Mouse (Mus musculus) MEL (cell line): ENCODE measurements around the gene Il16. TPM values are rescaled to one million over a fixed set of nuclear protein-coding genes. Genes with fewer than 3 reads are reported as not detected.

Experiments
- DNase-seq: peaks from one replicate; pipeline ENCODE4 v3.0.0; 2011; ENCODE audit warnings: low read depth, low spot score
- H3K27ac ChIP-seq: 2 replicates; pipeline ENCODE4 v1.5.1; 2012; ENCODE audit warnings: low read depth, mild to moderate bottlenecking, control low read depth, low read length, moderate library complexity; ENCODE audit not compliant: control insufficient read depth
- H3K27me3 ChIP-seq, 2 experiments: fragments of 150-350 bp in 1 of 2; sonication (generic) in 1 of 2; 2 replicates each; pipeline ENCODE4 v1.6.1; 2012; ENCODE audit warnings: low read length in 2 of 2, mild to moderate bottlenecking in 2 of 2, improper control_type of control experiment in 1 of 2, moderate library complexity in 1 of 2; ENCODE audit not compliant: insufficient read depth in 2 of 2, control insufficient read depth in 1 of 2
- H3K36me3 ChIP-seq, 2 experiments: 2 replicates each; pipeline ENCODE4 v1.6.1; 2012 to 2014; ENCODE audit warnings: low read length in 2 of 2, improper control_type of control experiment in 1 of 2, inconsistent platforms in 1 of 2, mild to moderate bottlenecking in 1 of 2; ENCODE audit not compliant: insufficient read depth in 2 of 2, control insufficient read depth in 1 of 2
- H3K4me1 ChIP-seq, 2 experiments: fragments of 150-350 bp in 1 of 2; sonication (generic) in 1 of 2; 2 replicates each; pipeline ENCODE4 v1.6.1; 2012; ENCODE audit warnings: low read length in 2 of 2, improper control_type of control experiment in 1 of 2, mild to moderate bottlenecking in 1 of 2; ENCODE audit not compliant: insufficient read depth in 2 of 2, control insufficient read depth in 1 of 2
- H3K4me3 ChIP-seq, 2 experiments: fragments of 150-350 bp in 1 of 2; sonication (generic) in 1 of 2; 2 replicates each; pipeline ENCODE4 v1.5.1; 2012; ENCODE audit warnings: low read depth in 2 of 2, low read length in 2 of 2, mild to moderate bottlenecking in 2 of 2, moderate library complexity in 2 of 2, control low read depth in 1 of 2, improper control_type of control experiment in 1 of 2; ENCODE audit not compliant: control insufficient read depth in 1 of 2, insufficient read depth in 1 of 2
- H3K79me2 ChIP-seq: 2 replicates; pipeline ENCODE4 v1.6.1; 2012; ENCODE audit warnings: mild to moderate bottlenecking, low read length, moderate library complexity; ENCODE audit not compliant: control insufficient read depth, poor library complexity, insufficient read depth
- H3K9ac ChIP-seq: 2 replicates; pipeline ENCODE4 v1.6.1; 2012; ENCODE audit warnings: low read depth, mild to moderate bottlenecking, control low read depth, low read length, moderate library complexity; ENCODE audit not compliant: control insufficient read depth, poor library complexity, severe bottlenecking
- H3K9me3 ChIP-seq: fragments of 150-350 bp; sonication (generic); replicated peaks from 2 replicates; pipeline ENCODE4 v1.6.1; 2012; ENCODE audit warnings: mild to moderate bottlenecking, low read length, improper control_type of control experiment, moderate library complexity; ENCODE audit not compliant: insufficient read depth
- BHLHE40 ChIP-seq: IDR thresholded peaks from 2 replicates; pipeline ENCODE4 v1.6.1; 2012; ENCODE audit warnings: low read depth, mild to moderate bottlenecking, inconsistent platforms, low read length, improper control_type of control experiment, borderline replicate concordance
- CHD1 ChIP-seq: IDR thresholded peaks from 2 replicates; pipeline ENCODE4 v1.6.1; 2012; ENCODE audit warnings: low read depth, mild to moderate bottlenecking, inconsistent platforms, low read length, improper control_type of control experiment
- CHD2 ChIP-seq: IDR thresholded peaks from 2 replicates; pipeline ENCODE4 v1.6.1; 2011; ENCODE audit warnings: low read length, improper control_type of control experiment
- E2F4 ChIP-seq: IDR thresholded peaks from 2 replicates; pipeline ENCODE4 v1.6.1; 2011; ENCODE audit warnings: low read depth, low read length, improper control_type of control experiment, borderline replicate concordance
- ELF1 ChIP-seq: IDR thresholded peaks from 2 replicates; pipeline ENCODE4 v1.6.1; 2014; ENCODE audit warnings: low read depth, mild to moderate bottlenecking, inconsistent platforms, low read length, improper control_type of control experiment, moderate library complexity
- EP300 ChIP-seq, 2 experiments: IDR thresholded peaks; 2 replicates each; pipeline ENCODE4 v1.6.1; 2011; ENCODE audit warnings: improper control_type of control experiment in 2 of 2, low read length in 2 of 2, low read depth in 1 of 2, mild to moderate bottlenecking in 1 of 2
- GABPA ChIP-seq: IDR thresholded peaks from 2 replicates; pipeline ENCODE4 v1.6.1; 2012; ENCODE audit warnings: low read depth, mild to moderate bottlenecking, inconsistent platforms, low read length, improper control_type of control experiment, moderate library complexity
- GATA1 ChIP-seq: IDR thresholded peaks from 2 replicates; pipeline ENCODE4 v1.6.1; 2011; ENCODE audit warnings: low read depth, low read length, improper control_type of control experiment
- HCFC1 ChIP-seq: IDR thresholded peaks from 2 replicates; pipeline ENCODE4 v1.6.1; 2012; ENCODE audit warnings: low read depth, mild to moderate bottlenecking, inconsistent platforms, low read length, improper control_type of control experiment, moderate library complexity
- MAX ChIP-seq: IDR thresholded peaks from 2 replicates; pipeline ENCODE4 v1.6.1; 2011; ENCODE audit warnings: low read length, improper control_type of control experiment
- MAZ ChIP-seq: IDR thresholded peaks from 2 replicates; pipeline ENCODE4 v1.6.1; 2012; ENCODE audit warnings: low read depth, mild to moderate bottlenecking, inconsistent platforms, low read length, improper control_type of control experiment
- MEF2A ChIP-seq: IDR thresholded peaks from 2 replicates; pipeline ENCODE4 v1.6.1; 2014; ENCODE audit warnings: low read depth, mild to moderate bottlenecking, inconsistent platforms, low read length, improper control_type of control experiment; ENCODE audit not compliant: poor library complexity, insufficient replicate concordance, severe bottlenecking; ENCODE audit errors: extremely low read depth
- MXI1 ChIP-seq: IDR thresholded peaks from 2 replicates; pipeline ENCODE4 v1.6.1; 2011; ENCODE audit warnings: mild to moderate bottlenecking, low read depth, low read length, improper control_type of control experiment
- NELFE ChIP-seq: IDR thresholded peaks from 2 replicates; pipeline ENCODE4 v1.6.1; 2011; ENCODE audit warnings: low read depth, low read length, improper control_type of control experiment
- NRF1 ChIP-seq: IDR thresholded peaks from 2 replicates; pipeline ENCODE4 v1.6.1; 2014; ENCODE audit warnings: low read depth, mild to moderate bottlenecking, inconsistent platforms, low read length, improper control_type of control experiment, moderate library complexity; ENCODE audit not compliant: poor library complexity, insufficient read depth, severe bottlenecking
- RAD21 ChIP-seq: IDR thresholded peaks from 2 replicates; pipeline ENCODE4 v1.6.1; 2011; ENCODE audit warnings: mild to moderate bottlenecking, low read depth, low read length, improper control_type of control experiment
- SIN3A ChIP-seq: IDR thresholded peaks from 2 replicates; pipeline ENCODE4 v1.6.1; 2012; ENCODE audit warnings: low read length, improper control_type of control experiment, inconsistent platforms
- TBP ChIP-seq: IDR thresholded peaks from 2 replicates; pipeline ENCODE4 v1.8.0; 2011; ENCODE audit warnings: low read depth, low read length, improper control_type of control experiment
- UBTF ChIP-seq: IDR thresholded peaks from 2 replicates; pipeline ENCODE4 v1.6.1; 2012; ENCODE audit warnings: low read depth, mild to moderate bottlenecking, inconsistent platforms, low read length, improper control_type of control experiment, moderate library complexity, borderline replicate concordance; ENCODE audit not compliant: insufficient read depth
- USF1 ChIP-seq: IDR thresholded peaks from 2 replicates; pipeline ENCODE4 v1.6.1; 2014; ENCODE audit warnings: low read depth, mild to moderate bottlenecking, inconsistent platforms, low read length, improper control_type of control experiment, moderate library complexity
- USF2 ChIP-seq, 2 experiments: IDR thresholded peaks; 2 replicates each; pipeline ENCODE4 v1.6.1; 2011 to 2012; ENCODE audit warnings: improper control_type of control experiment in 2 of 2, low read length in 2 of 2, borderline replicate concordance in 1 of 2, inconsistent platforms in 1 of 2, low read depth in 1 of 2, mild to moderate bottlenecking in 1 of 2; ENCODE audit not compliant: insufficient read depth in 1 of 2
- ZKSCAN1 ChIP-seq: IDR thresholded peaks from 2 replicates; pipeline ENCODE4 v1.6.1; 2012; ENCODE audit warnings: low read depth, mild to moderate bottlenecking, inconsistent platforms, low read length, improper control_type of control experiment, moderate library complexity
- ZNF384 ChIP-seq: IDR thresholded peaks from 2 replicates; pipeline ENCODE4 v1.6.1; 2012; ENCODE audit warnings: low read depth, mild to moderate bottlenecking, inconsistent platforms, low read length, improper control_type of control experiment
- polyA plus RNA-seq, 2 experiments: library from polyadenylated mRNA; stranded (reverse) in 1 of 2; unstranded in 1 of 2; fragments of >175 nt in 1 of 2; fragments of >200 nt in 1 of 2; gene quantifications; 2 replicates each; pipeline versions ENCODE4 v1.2.1 to v1.2.4; 2012; ENCODE audit warnings: low replicate concordance in 2 of 2, low read depth in 1 of 2; ENCODE audit not compliant: insufficient read length in 2 of 2, insufficient read depth in 1 of 2, missing spikeins in 1 of 2
- total RNA-seq: library from RNA; depleted of rRNA; stranded (reverse); fragments of 300-350 nt; gene quantifications from 2 replicates; pipeline ENCODE4 v1.2.3, GENCODE M21; 2012

The Il16 gene
- total and polyA plus RNA-seq, 3 experiments: 0.04 to 0.10 TPM; not detected in 1

DNA sequence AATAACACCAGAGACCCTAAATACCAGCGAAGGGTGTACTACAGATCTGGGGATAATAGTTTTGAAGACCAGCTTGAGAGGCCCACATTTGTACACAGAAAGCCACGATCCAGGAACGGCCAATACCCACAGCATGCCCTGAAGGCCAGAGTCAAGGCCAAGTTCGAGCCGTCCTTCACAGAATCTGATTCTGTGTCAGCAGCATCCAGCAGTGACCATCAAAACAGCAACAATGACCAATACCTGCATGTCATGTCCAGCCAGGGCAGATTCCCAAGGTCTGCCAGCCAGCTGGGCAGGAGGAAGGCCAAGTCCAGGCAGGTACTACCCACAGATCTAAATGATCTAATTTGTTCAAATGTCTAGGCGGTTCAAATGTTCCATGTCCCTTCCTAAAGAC lies 122.9 kb downstream of the Il16 start:
- Histone ChIP-seq H3K27ac (no peak overlapping the region), H3K36me3 (no peaks in the 10 kb centered on the region), H3K27me3 (no peaks in the 10 kb centered on the region), H3K4me1 (no peaks in the 10 kb centered on the region), H3K4me3 (no peak overlapping the region), H3K9me3 (no peaks in the 10 kb centered on the region), H3K79me2 (no peaks in the 10 kb centered on the region), H3K9ac (no peak overlapping the region)
- TF ChIP-seq CHD2: no peak
- no peak for TF ChIP-seq HCFC1
- TF ChIP-seq UBTF: no peak
- no peak for DNase-seq

GRCm38 (mm10) chr7:83618709-83619108 lies 126.8 kb downstream of the Il16 start:
- DNase-seq: no peak
- H3K27me3 ChIP-seq: no peaks in the 10 kb centered on the region
- H3K4me1 ChIP-seq: no peaks in the 10 kb centered on the region
- no peak for TF ChIP-seq NELFE
- TF ChIP-seq EP300 (IDR thresholded peaks at IDR 0.05; ENCODE audit: low read depth in 1 of 2, low read length in 2 of 2): no peak
- no peak for TF ChIP-seq ELF1
- no peak overlapping the region for H3K9ac ChIP-seq
- no peaks in the 10 kb centered on the region for H3K9me3 ChIP-seq
- H3K4me3 ChIP-seq: no peak overlapping the region
- H3K79me2 ChIP-seq: no peaks in the 10 kb centered on the region
- no peaks in the 10 kb centered on the region for H3K36me3 ChIP-seq
- H3K27ac ChIP-seq: no peak overlapping the region

- H3K4me3 ChIP-seq: no peak overlapping the region
- no peak overlapping the region for H3K27ac ChIP-seq
- H3K79me2 ChIP-seq: no peaks in the 10 kb centered on the region
- no peak for DNase-seq
- no peaks in the 10 kb centered on the region for H3K9me3 ChIP-seq
- no peak overlapping the region for H3K9ac ChIP-seq
- H3K4me1 ChIP-seq: no peaks in the 10 kb centered on the region
- TF ChIP-seq HCFC1 (no peak), CHD1 (no peak), RAD21 (no peak), ZNF384 (no peak), MXI1 (no peak), ZKSCAN1 (no peak), GATA1 (no peak), MAZ (no peak), BHLHE40 (no peak), GABPA (no peak), MEF2A (no peak), MAX (no peak), NRF1 (no peak), TBP (no peak), USF2 (IDR thresholded peaks at IDR 0.05; ENCODE audit: borderline replicate concordance in 1 of 2, insufficient read depth in 1 of 2, low read depth in 1 of 2, low read length in 2 of 2) (no peak), E2F4 (no peak), ELF1 (no peak), USF1 (no peak), EP300 (IDR thresholded peaks at IDR 0.05; ENCODE audit: low read depth in 1 of 2, low read length in 2 of 2) (no peak), SIN3A (no peak)
- H3K36me3 ChIP-seq: no peaks in the 10 kb centered on the region
- H3K27me3 ChIP-seq: no peaks in the 10 kb centered on the region
Measured at GRCm38 (mm10) chr7:83616268-83616667, 129.3 kb downstream of the Il16 start.
